Mouse (Mus musculus) retina, adult 2 months (tissue): Measurements from ENCODE around the gene Pik3cd.
"Not testable (repeated sequence)": the region's sequence is repeated elsewhere in the genome, so short reads cannot be mapped to it uniquely, and the experiment has no call there.

ENCODE experiments used
- DNase-seq: peaks from one replicate; pipeline ENCODE4 v3.0.0-alpha.2; 2012; ENCODE audit warnings: low read depth, low spot score

Gene Pik3cd

GRCm38 (mm10) chr4:149702210-149702979 lies at the start of gene Pik3cd:
Gene Pik3cd, minus strand, starts transcription at chr4:149702571.
- no peak for DNase-seq

GRCm38 (mm10) chr4:149750671-149751070 lies 48.3 kb upstream of the Pik3cd start:
- no peak for DNase-seq

GRCm38 (mm10) chr4:149749663-149750015 lies 47.3 kb upstream of the Pik3cd start:
- DNase-seq, result not testable (repeated sequence)

GRCm38 (mm10) chr4:149749003-149749662 lies 46.8 kb upstream of the Pik3cd start:
- DNase-seq, result peak; percentile 62

- DNase-seq, result no peak
Observed at GRCm38 (mm10) chr4:149744119-149744518, 41.7 kb upstream of the Pik3cd start.

GRCm38 (mm10) chr4:149742011-149742530 lies 39.7 kb upstream of the Pik3cd start:
- DNase-seq, result no peak

GRCm38 (mm10) chr4:149740301-149740700 lies 37.9 kb upstream of the Pik3cd start:
- no peak for DNase-seq

GRCm38 (mm10) chr4:149739478-149739877 lies 37.1 kb upstream of the Pik3cd start:
- DNase-seq, result no peak

- peak; percentile 85 for DNase-seq
Observed at GRCm38 (mm10) chr4:149737383-149738324, 35.3 kb upstream of the Pik3cd start, which contains the start of gene Tmem201. Gene Tmem201, minus strand, starts transcription at chr4:149738044.

- no peak for DNase-seq
Observed at GRCm38 (mm10) chr4:149736581-149736980, 34.2 kb upstream of the Pik3cd start.

- no peak for DNase-seq
Observed at GRCm38 (mm10) chr4:149735624-149736250, 33.4 kb upstream of the Pik3cd start.

GRCm38 (mm10) chr4:149734730-149735475 lies 32.5 kb upstream of the Pik3cd start:
- DNase-seq, result no peak

GRCm38 (mm10) chr4:149734246-149734645 lies 31.9 kb upstream of the Pik3cd start:
- no peak for DNase-seq

- DNase-seq, result no peak
Observed at GRCm38 (mm10) chr4:149733748-149734147, 31.4 kb upstream of the Pik3cd start.

- no peak for DNase-seq
Observed at GRCm38 (mm10) chr4:149732800-149733199, 30.4 kb upstream of the Pik3cd start.

- no peak for DNase-seq
Observed at GRCm38 (mm10) chr4:149732313-149732712, 29.9 kb upstream of the Pik3cd start.

GRCm38 (mm10) chr4:149730827-149731226 lies 28.5 kb upstream of the Pik3cd start:
- DNase-seq, result no peak

GRCm38 (mm10) chr4:149728810-149729209 lies 26.4 kb upstream of the Pik3cd start:
- no peak for DNase-seq

GRCm38 (mm10) chr4:149727636-149728035 lies 25.3 kb upstream of the Pik3cd start:
- no peak for DNase-seq

GRCm38 (mm10) chr4:149725661-149726350 lies 23.4 kb upstream of the Pik3cd start:
- no peak for DNase-seq
